Mouse (Mus musculus): Measurements from ENCODE around the gene Mavs.

DNA sequence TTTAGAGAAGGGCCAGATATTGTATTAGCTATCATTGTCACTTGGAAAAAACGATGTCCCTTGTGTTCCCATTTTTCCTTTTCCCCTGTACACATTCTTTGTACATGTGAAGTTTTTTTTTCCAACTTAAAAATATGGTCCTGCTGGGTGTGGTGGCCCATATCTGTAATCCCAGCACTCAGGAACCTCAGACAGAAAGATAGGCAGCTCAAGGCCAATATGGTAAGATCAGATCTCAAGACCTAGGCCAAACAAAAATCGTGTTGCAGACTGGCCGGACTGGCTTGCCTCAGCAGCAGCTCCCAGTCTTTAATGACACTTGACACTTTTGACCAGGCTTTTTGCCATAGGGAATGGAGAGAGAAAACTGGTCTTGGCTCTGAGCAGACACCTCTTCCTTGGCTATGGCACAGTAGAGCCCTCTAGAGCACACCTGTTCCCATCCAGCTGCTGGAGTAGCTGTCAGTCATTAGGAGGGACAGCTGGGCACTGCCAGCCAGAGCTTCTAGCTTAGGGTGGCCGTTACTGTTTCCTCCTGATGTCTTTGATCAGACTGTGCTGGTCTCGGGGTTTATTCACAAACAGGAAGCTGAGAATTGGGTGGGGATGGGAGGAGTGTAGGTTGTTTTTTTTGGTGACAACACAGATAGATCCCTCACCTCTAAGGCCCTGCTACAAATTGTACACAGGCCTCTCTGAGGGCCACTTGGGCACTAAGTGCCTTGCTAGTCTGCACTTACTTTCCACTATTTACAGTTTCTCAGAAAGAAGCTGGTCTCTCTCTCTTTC lies 44.1 kb upstream of the Mavs start:
- TF ChIP-seq CTCF (IDR thresholded peaks at IDR 0.05; ENCODE audit: low read depth) (no peak), EP300 (IDR thresholded peaks at IDR 0.05; ENCODE audit: low read depth) (peak; percentile 91)
